Mouse (Mus musculus) heart, adult 2 months (tissue): ENCODE measurements around the gene Calhm6.
A peak's percentile ranks its signal among the peaks of the same experiment; 100 is the strongest.

Source experiments
- CTCF ChIP-seq: fragments of 200-600 bp; IDR thresholded peaks from 2 replicates; pipeline ENCODE4 v1.8.1; 2022; ENCODE audit warnings: antibody characterized with exemption, mild to moderate bottlenecking, moderate library complexity
- EP300 ChIP-seq: fragments of 200-500 bp; IDR thresholded peaks from 2 replicates; pipeline ENCODE4 v1.6.1; 2011; ENCODE audit warnings: low read depth, low read length, control low read depth; ENCODE audit not compliant: insufficient read depth
- POLR2A ChIP-seq: fragments of 200-500 bp; IDR thresholded peaks from 2 replicates; pipeline ENCODE4 v1.6.1; 2011; ENCODE audit warnings: mild to moderate bottlenecking, low read depth, low read length, control low read depth; ENCODE audit not compliant: insufficient read depth

GRCm38 (mm10) chr10:34096418-34096883 is 31.3 kb downstream of the Calhm6 start, which contains the start of gene Calhm5:
- TF ChIP-seq POLR2A = peak; percentile 73; the same call in 1 of the 2 replicates
- TF ChIP-seq CTCF = peak; percentile 82
- 0 out of 2 replicates have a peak, but pooled peaks have one; percentile 41 for TF ChIP-seq EP300
